Mouse (Mus musculus): Measurements from ENCODE around the gene Tdrd5. TPM values are rescaled to one million over a fixed set of nuclear protein-coding genes. Genes with fewer than 3 reads are reported as not detected.
A peak's percentile ranks its signal among the peaks of the same experiment; 100 is the strongest.

Gene Tdrd5
- polyA plus RNA-seq (2012; rRNA removed), result 0.02 and 0.08 TPM in 2 replicates
- polyA plus RNA-seq (2014; fragmentation: Nextera tagmentation; extraction: Ambion mirVana), result 0.15 TPM in 1 of 2 replicates, not detected in the other

- Histone ChIP-seq H3K9ac (replicated peaks) (no peak within 1 kb of the TSS), H3K27ac (no peak within 1 kb of the TSS), H3K36me3 (replicated peaks; ENCODE audit: control insufficient read depth, insufficient read depth, low read depth) (no peaks in the 10 kb centered on the region), H3K27me3 (ENCODE audit: control insufficient read depth, insufficient read depth, low read length) (peaks cover 44% of the 10 kb centered on the region), H3K4me3 (ENCODE audit: insufficient read depth in 1 of 2, low read depth in 2 of 2, low read length in 2 of 2) (peak within 1 kb of the TSS; percentile 52 to 57), H3K4me2 (ENCODE audit: low read depth) (peak within 1 kb of the TSS; percentile 64), H3K4me1 (replicated peaks; ENCODE audit: control insufficient read depth in 2 of 2, insufficient read depth in 2 of 2, low read length in 1 of 2) (no peaks in the 10 kb centered on the region), H3K9me3 (ENCODE audit: control insufficient read depth, low read length) (no peaks in the 10 kb centered on the region)
- DNase-seq (ENCODE audit: low read depth in 3 of 3, low spot score in 3 of 3) (no peak), ATAC-seq (ENCODE audit: insufficient read depth) (no peak)
- WGBS (ENCODE audit: insufficient replicate concordance), result under 1% methylated on average over 84 of the region's 85 CpGs
- no peak for TF ChIP-seq CTCF (IDR thresholded peaks at IDR 0.05; ENCODE audit: low read depth)
- TF ChIP-seq EP300 (IDR thresholded peaks at IDR 0.05; ENCODE audit: low read depth), result no peak
These were observed at the start of gene Tdrd5 for GRCm38 (mm10) chr1:156302911-156303749. Gene Tdrd5, minus strand, starts transcription at chr1:156303664.

GRCm38 (mm10) chr1:156352466-156352865 lies 49.0 kb upstream of the Tdrd5 start:
- H3K36me3 ChIP-seq (replicated peaks; ENCODE audit: control insufficient read depth, insufficient read depth, low read depth), result no peaks in the 10 kb centered on the region
- no peak overlapping the region for H3K4me3 ChIP-seq (ENCODE audit: insufficient read depth in 1 of 2, low read depth in 2 of 2, low read length in 2 of 2)
- TF ChIP-seq CTCF (IDR thresholded peaks at IDR 0.05; ENCODE audit: low read depth) (no peak), EP300 (IDR thresholded peaks at IDR 0.05; ENCODE audit: low read depth) (no peak)
- H3K27me3 ChIP-seq (ENCODE audit: control insufficient read depth, insufficient read depth, low read length), result no peaks in the 10 kb centered on the region
- no peaks in the 10 kb centered on the region for H3K9me3 ChIP-seq (ENCODE audit: control insufficient read depth, low read length)
- H3K4me1 ChIP-seq (replicated peaks; ENCODE audit: control insufficient read depth in 2 of 2, insufficient read depth in 2 of 2, low read length in 1 of 2), result no peaks in the 10 kb centered on the region
- no peak overlapping the region for H3K27ac ChIP-seq
- ATAC-seq (ENCODE audit: insufficient read depth) (no peak), DNase-seq (ENCODE audit: low read depth in 3 of 3, low spot score in 3 of 3) (no peak)
- no peak overlapping the region for H3K9ac ChIP-seq (replicated peaks)
- no peak overlapping the region for H3K4me2 ChIP-seq (ENCODE audit: low read depth)
- 59% methylated on average over 2 of the region's 2 CpGs for WGBS (ENCODE audit: insufficient replicate concordance)

- WGBS (ENCODE audit: insufficient replicate concordance), result 52% methylated on average over 4 of the region's 4 CpGs
These were observed 47.0 kb upstream of the Tdrd5 start for GRCm38 (mm10) chr1:156350441-156350840.

GRCm38 (mm10) chr1:156349031-156349430 lies 45.6 kb upstream of the Tdrd5 start:
- H3K4me1 ChIP-seq (replicated peaks; ENCODE audit: control insufficient read depth in 2 of 2, insufficient read depth in 2 of 2, low read length in 1 of 2), result no peaks in the 10 kb centered on the region
- TF ChIP-seq EP300 (IDR thresholded peaks at IDR 0.05; ENCODE audit: low read depth) (no peak), CTCF (IDR thresholded peaks at IDR 0.05; ENCODE audit: low read depth) (no peak)

More at GRCm38 (mm10) chr1:156350441-156350840, 47.0 kb upstream of the Tdrd5 start:
- no peak overlapping the region for H3K27ac ChIP-seq
- H3K27me3 ChIP-seq (ENCODE audit: control insufficient read depth, insufficient read depth, low read length), result no peaks in the 10 kb centered on the region
- H3K9me3 ChIP-seq (ENCODE audit: control insufficient read depth, low read length), result no peaks in the 10 kb centered on the region
- no peak for DNase-seq (ENCODE audit: low read depth in 3 of 3, low spot score in 3 of 3)
- no peak overlapping the region for H3K4me3 ChIP-seq (ENCODE audit: insufficient read depth in 1 of 2, low read depth in 2 of 2, low read length in 2 of 2)
- no peak overlapping the region for H3K4me2 ChIP-seq (ENCODE audit: low read depth)
- no peaks in the 10 kb centered on the region for H3K4me1 ChIP-seq (replicated peaks; ENCODE audit: control insufficient read depth in 2 of 2, insufficient read depth in 2 of 2, low read length in 1 of 2)
- TF ChIP-seq CTCF (IDR thresholded peaks at IDR 0.05; ENCODE audit: low read depth), result no peak
- no peak for TF ChIP-seq EP300 (IDR thresholded peaks at IDR 0.05; ENCODE audit: low read depth)
- H3K9ac ChIP-seq (replicated peaks), result no peak overlapping the region
- no peaks in the 10 kb centered on the region for H3K36me3 ChIP-seq (replicated peaks; ENCODE audit: control insufficient read depth, insufficient read depth, low read depth)
- no peak for ATAC-seq (ENCODE audit: insufficient read depth)

GRCm38 (mm10) chr1:156345633-156346032 lies 42.2 kb upstream of the Tdrd5 start:
- 76% methylated on average over 4 of the region's 4 CpGs for WGBS (ENCODE audit: insufficient replicate concordance)
- Histone ChIP-seq H3K9ac (replicated peaks) (no peak overlapping the region), H3K36me3 (replicated peaks; ENCODE audit: control insufficient read depth, insufficient read depth, low read depth) (no peaks in the 10 kb centered on the region), H3K4me2 (ENCODE audit: low read depth) (no peak overlapping the region), H3K27me3 (ENCODE audit: control insufficient read depth, insufficient read depth, low read length) (no peaks in the 10 kb centered on the region), H3K4me3 (ENCODE audit: insufficient read depth in 1 of 2, low read depth in 2 of 2, low read length in 2 of 2) (no peak overlapping the region), H3K27ac (no peak overlapping the region), H3K9me3 (ENCODE audit: control insufficient read depth, low read length) (no peaks in the 10 kb centered on the region), H3K4me1 (replicated peaks; ENCODE audit: control insufficient read depth in 2 of 2, insufficient read depth in 2 of 2, low read length in 1 of 2) (no peaks in the 10 kb centered on the region)
- ATAC-seq (ENCODE audit: insufficient read depth) (no peak), DNase-seq (ENCODE audit: low read depth in 3 of 3, low spot score in 3 of 3) (no peak)
- TF ChIP-seq CTCF (IDR thresholded peaks at IDR 0.05; ENCODE audit: low read depth) (no peak), EP300 (IDR thresholded peaks at IDR 0.05; ENCODE audit: low read depth) (no peak)

More at GRCm38 (mm10) chr1:156349031-156349430, 45.6 kb upstream of the Tdrd5 start:
- Histone ChIP-seq H3K9me3 (ENCODE audit: control insufficient read depth, low read length) (no peaks in the 10 kb centered on the region), H3K4me3 (ENCODE audit: insufficient read depth in 1 of 2, low read depth in 2 of 2, low read length in 2 of 2) (no peak overlapping the region), H3K9ac (replicated peaks) (no peak overlapping the region), H3K27ac (no peak overlapping the region), H3K4me2 (ENCODE audit: low read depth) (no peak overlapping the region), H3K36me3 (replicated peaks; ENCODE audit: control insufficient read depth, insufficient read depth, low read depth) (no peaks in the 10 kb centered on the region), H3K27me3 (ENCODE audit: control insufficient read depth, insufficient read depth, low read length) (no peaks in the 10 kb centered on the region)
- no peak for ATAC-seq (ENCODE audit: insufficient read depth)
- no peak for DNase-seq (ENCODE audit: low read depth in 3 of 3, low spot score in 3 of 3)
- WGBS (ENCODE audit: insufficient replicate concordance), result 53% methylated on average over 4 of the region's 4 CpGs
